Mouse (Mus musculus) liver, postnatal 0 days (tissue): ENCODE measurements around the gene Fcna.

Source experiments
- CTCF ChIP-seq: sonication (generic); IDR thresholded peaks from 2 replicates; pipeline ENCODE4 v1.5.1; 2016; ENCODE audit warnings: antibody characterized with exemption, low read depth
- EP300 ChIP-seq: IDR thresholded peaks from 2 replicates; pipeline ENCODE4 v1.6.1; 2016; ENCODE audit warnings: antibody characterized with exemption, low read depth, mild to moderate bottlenecking

- TF ChIP-seq CTCF (peak; percentile 67), EP300 (no peak)
Measured at GRCm38 (mm10) chr2:25663511-25663910, 35.7 kb upstream of the Fcna start.
